Mouse (Mus musculus) kidney, adult 2 months (tissue): ENCODE measurements at regions not wholly inside any gene's neighbourhood (a gene's known extent, or its start where the extent isn't known, plus 50 kb on each side); places are given as distances from the start of the nearest gene placed in this dataset.

ENCODE experiments used
- CTCF ChIP-seq: fragments of 200-500 bp; conservative IDR thresholded peaks from 2 replicates; pipeline ENCODE4 v1.5.1; 2011; ENCODE audit warnings: low read depth, mild to moderate bottlenecking, control low read depth, low read length, moderate library complexity, mixed read lengths; ENCODE audit not compliant: insufficient read depth, insufficient read length
- POLR2A ChIP-seq: fragments of 200-500 bp; IDR thresholded peaks from one replicate; pipeline ENCODE4 v1.6.1; 2011; ENCODE audit warnings: low read depth, low read length, control low read depth

GRCm38 (mm10) chr13:6191186-6191914 is 330.1 kb downstream of the Klf6 start:
- TF ChIP-seq CTCF (no peak), POLR2A (no peak)
